8 mouse cellular contexts compared by ENCODE assay signal in the genomic region with DNA sequence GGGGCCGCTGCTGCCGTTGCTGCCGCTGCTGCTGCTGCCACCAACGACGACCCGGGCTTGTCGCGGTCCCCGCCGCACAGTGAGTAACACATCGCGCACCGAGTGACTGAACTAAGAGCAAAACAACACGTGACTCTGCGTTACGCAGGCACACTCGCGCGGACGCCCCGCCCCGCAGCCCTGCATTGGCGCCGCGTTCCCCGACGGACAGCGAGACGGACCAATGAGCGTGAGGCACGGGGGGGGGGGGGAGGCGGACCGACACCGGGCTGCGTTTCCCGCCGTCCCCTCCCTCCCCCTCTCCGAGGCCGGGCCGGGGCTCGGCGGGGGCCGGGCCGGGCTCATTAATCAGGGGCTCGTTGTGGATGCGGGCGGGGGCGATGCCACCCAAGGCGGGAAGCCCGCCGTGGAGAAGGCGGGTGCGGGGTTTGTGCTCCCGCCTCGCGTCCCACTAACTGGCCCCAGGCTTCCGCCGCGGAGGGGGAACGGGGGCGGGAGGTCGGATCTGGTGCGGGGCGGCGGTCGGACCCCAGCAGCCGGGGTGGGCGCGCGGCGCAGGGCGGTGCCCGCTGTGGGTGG. TPM values are rescaled to one million over a fixed set of nuclear protein-coding genes. Genes with fewer than 3 reads are reported as not detected.
DNase-seq lines count a peak whose midpoint lies in the region; ATAC-seq and TF ChIP-seq lines count a peak whose summit lies in the region.

No protein-coding gene starts in this region.

- no peak overlapping the region for H3K27ac ChIP-seq in ES-Bruce4 (ENCODE audit: insufficient read depth, low read length)
- H3K27ac ChIP-seq in forebrain, embryonic 12.5 days, result peak overlapping the region; percentile 98
- H3K27ac ChIP-seq in heart, postnatal 0 days (ENCODE audit: low read depth), result peak overlapping the region; percentile 100
- peak overlapping the region; percentile 86 for H3K27ac ChIP-seq in liver, embryonic 14.5 days
- peak overlapping the region; percentile 97 for H3K27ac ChIP-seq in neural tube, embryonic 11.5 days (ENCODE audit: low read depth, low read length)
- H3K27ac ChIP-seq in stomach, embryonic 16.5 days (ENCODE audit: low read length), result peak overlapping the region; percentile 99

- DNase-seq in c-Kit-positive CD71-positive TER-119-positive erythroid progenitor cells, embryonic 14.5 days (ENCODE audit: low spot score), result peak; percentile 95
- DNase-seq in heart, postnatal 0 days (ENCODE audit: low spot score), result peak; percentile 95
- peak; percentile 98 for DNase-seq in kidney, postnatal 36 days
- peak; percentile 92 to 94 (median 93) for DNase-seq in liver, embryonic 14.5 days (ENCODE audit: low read depth in 3 of 3, low spot score in 3 of 3)
- peak; percentile 97 for DNase-seq in neural tube, embryonic 11.5 days (ENCODE audit: low spot score)

- peak; percentile 75 for TF ChIP-seq POLR2A in ES-Bruce4 (IDR thresholded peaks at IDR 0.05; ENCODE audit: insufficient read depth, low read length)

- peak; percentile 8; the same call in 1 of the 2 replicates for TF ChIP-seq EP300 in ES-Bruce4 (IDR thresholded peaks at IDR 0.05; ENCODE audit: insufficient read depth, low read depth, low read length)
- TF ChIP-seq EP300 in heart, postnatal 0 days (IDR thresholded peaks at IDR 0.05; ENCODE audit: low read depth), result peak; percentile 59; the same call in 1 of the 2 replicates
- TF ChIP-seq EP300 in liver, embryonic 14.5 days (IDR thresholded peaks at IDR 0.05; ENCODE audit: low read depth), result no peak

- peak; percentile 93 for ATAC-seq in forebrain, embryonic 12.5 days (ENCODE audit: low FRiP score)
- ATAC-seq in heart, postnatal 0 days (ENCODE audit: insufficient read depth, low read depth), result peak; percentile 84
- ATAC-seq in liver, embryonic 14.5 days (ENCODE audit: insufficient read depth), result peak; percentile 83
- ATAC-seq in neural tube, embryonic 11.5 days (ENCODE audit: insufficient read depth, low FRiP score, low TSS enrichment), result peak; percentile 86
- peak; percentile 91 for ATAC-seq in stomach, embryonic 16.5 days (ENCODE audit: insufficient read depth, low FRiP score)

- no peak for TF ChIP-seq CTCF in ES-Bruce4 (IDR thresholded peaks at IDR 0.05; ENCODE audit: low read depth, low read length)
- no peak for TF ChIP-seq CTCF in heart, postnatal 0 days (IDR thresholded peaks at IDR 0.05; ENCODE audit: low read depth)
- 0 out of 2 replicates have a peak, but pooled peaks have one; percentile 8 for TF ChIP-seq CTCF in liver, embryonic 14.5 days (IDR thresholded peaks at IDR 0.05; ENCODE audit: low read depth)

- H3K36me3 ChIP-seq in ES-Bruce4 (ENCODE audit: control insufficient read depth, insufficient read depth, low read length, poor library complexity, severe bottlenecking), result no peaks in the 10 kb centered on the region
- 0 out of 2 replicates have a peak, but pooled peaks cover 12% of the 10 kb centered on the region for H3K36me3 ChIP-seq in forebrain, embryonic 12.5 days (replicated peaks)
- peaks cover 13% of the 10 kb centered on the region for H3K36me3 ChIP-seq in heart, postnatal 0 days (replicated peaks; ENCODE audit: control insufficient read depth, insufficient read depth, low read length)
- no peaks in the 10 kb centered on the region; the same call in none of the 2 replicates for H3K36me3 ChIP-seq in liver, embryonic 14.5 days (replicated peaks; ENCODE audit: control insufficient read depth, insufficient read depth, low read depth)
- no peaks in the 10 kb centered on the region; the same call in 1 of the 2 replicates for H3K36me3 ChIP-seq in neural tube, embryonic 11.5 days (ENCODE audit: control insufficient read depth, insufficient read depth, low read length)
- 0 out of 2 replicates have a peak, but pooled peaks cover 4% of the 10 kb centered on the region for H3K36me3 ChIP-seq in stomach, embryonic 16.5 days (ENCODE audit: control insufficient read depth, insufficient read depth, low read length)

- H3K4me1 ChIP-seq in ES-Bruce4 (ENCODE audit: control insufficient read depth, insufficient read depth, low read length), result no peaks in the 10 kb centered on the region
- H3K4me1 ChIP-seq in forebrain, embryonic 12.5 days, result peaks cover 60% of the 10 kb centered on the region
- H3K4me1 ChIP-seq in heart, postnatal 0 days (ENCODE audit: control insufficient read depth, insufficient read depth), result peaks cover 36% of the 10 kb centered on the region; the same call in 1 of the 2 replicates
- peaks cover 15 to 25% of the 10 kb centered on the region in 2 experiments for H3K4me1 ChIP-seq in liver, embryonic 14.5 days (replicated peaks; ENCODE audit: control insufficient read depth in 2 of 2, insufficient read depth in 2 of 2, low read length in 1 of 2)
- peaks cover 30% of the 10 kb centered on the region for H3K4me1 ChIP-seq in neural tube, embryonic 11.5 days (ENCODE audit: control insufficient read depth, insufficient read depth, low read length)
- peaks cover 43% of the 10 kb centered on the region for H3K4me1 ChIP-seq in stomach, embryonic 16.5 days (ENCODE audit: control insufficient read depth, insufficient read depth, low read length)

- no peaks in the 10 kb centered on the region for H3K9me3 ChIP-seq in ES-Bruce4 (replicated peaks; ENCODE audit: control insufficient read depth, insufficient read depth, low read length, poor library complexity, severe bottlenecking)
- H3K9me3 ChIP-seq in forebrain, embryonic 12.5 days, result no peaks in the 10 kb centered on the region
- no peaks in the 10 kb centered on the region for H3K9me3 ChIP-seq in heart, postnatal 0 days (replicated peaks; ENCODE audit: control insufficient read depth, low read length)
- H3K9me3 ChIP-seq in liver, embryonic 14.5 days (ENCODE audit: control insufficient read depth, low read length), result no peaks in the 10 kb centered on the region
- H3K9me3 ChIP-seq in neural tube, embryonic 11.5 days (ENCODE audit: control insufficient read depth, low read length), result no peaks in the 10 kb centered on the region
- H3K9me3 ChIP-seq in stomach, embryonic 16.5 days (replicated peaks; ENCODE audit: control insufficient read depth, low read length), result no peaks in the 10 kb centered on the region

- under 1% methylated on average over 45 of the region's 73 CpGs for WGBS in forebrain, embryonic 12.5 days
- WGBS in heart, postnatal 0 days, result under 1% methylated on average over 44 of the region's 73 CpGs
- under 1% methylated on average over 66 of the region's 73 CpGs for WGBS in liver, embryonic 14.5 days (ENCODE audit: insufficient replicate concordance)
- WGBS in neural tube, embryonic 11.5 days, result 0% methylated on average over 36 of the region's 73 CpGs
- WGBS in stomach, embryonic 16.5 days, result under 1% methylated on average over 51 of the region's 73 CpGs

- H3K9ac ChIP-seq in ES-Bruce4 (ENCODE audit: low read depth, poor library complexity, severe bottlenecking), result peak overlapping the region; percentile 90
- peak overlapping the region; percentile 92 for H3K9ac ChIP-seq in forebrain, embryonic 12.5 days
- H3K9ac ChIP-seq in heart, postnatal 0 days (replicated peaks; ENCODE audit: low read depth, low read length), result peak overlapping the region; percentile 96
- H3K9ac ChIP-seq in liver, embryonic 14.5 days (replicated peaks), result peak overlapping the region; percentile 93
- peak overlapping the region; percentile 88 for H3K9ac ChIP-seq in neural tube, embryonic 11.5 days (ENCODE audit: low read length)
- H3K9ac ChIP-seq in stomach, embryonic 16.5 days (ENCODE audit: low read length), result peak overlapping the region; percentile 97

- H3K4me2 ChIP-seq in forebrain, embryonic 12.5 days, result peak overlapping the region; percentile 93
- H3K4me2 ChIP-seq in heart, postnatal 0 days (ENCODE audit: low read depth, low read length), result peak overlapping the region; percentile 85
- H3K4me2 ChIP-seq in liver, embryonic 14.5 days (ENCODE audit: low read depth), result peak overlapping the region; percentile 96
- peak overlapping the region; percentile 79 for H3K4me2 ChIP-seq in neural tube, embryonic 11.5 days (ENCODE audit: low read depth)
- peak overlapping the region; percentile 83 for H3K4me2 ChIP-seq in stomach, embryonic 16.5 days (ENCODE audit: low read depth, low read length)

- peak overlapping the region; percentile 72 for H3K4me3 ChIP-seq in ES-Bruce4 (ENCODE audit: low read depth, low read length)
- H3K4me3 ChIP-seq in forebrain, embryonic 12.5 days (replicated peaks), result peak overlapping the region; percentile 83
- peak overlapping the region; percentile 88 for H3K4me3 ChIP-seq in heart, postnatal 0 days (ENCODE audit: low read depth, low read length)
- H3K4me3 ChIP-seq in liver, embryonic 14.5 days (ENCODE audit: insufficient read depth in 1 of 2, low read depth in 2 of 2, low read length in 2 of 2), result peak overlapping the region; percentile 86 to 88
- H3K4me3 ChIP-seq in neural tube, embryonic 11.5 days (ENCODE audit: low read depth, low read length), result peak overlapping the region; percentile 87
- peak overlapping the region; percentile 81 for H3K4me3 ChIP-seq in stomach, embryonic 16.5 days (replicated peaks; ENCODE audit: low read length)

- no peaks in the 10 kb centered on the region for H3K27me3 ChIP-seq in ES-Bruce4 (ENCODE audit: control insufficient read depth, insufficient read depth, low read length, poor library complexity, severe bottlenecking)
- peaks cover 25% of the 10 kb centered on the region; the same call in 1 of the 2 replicates for H3K27me3 ChIP-seq in forebrain, embryonic 12.5 days
- peaks cover 5% of the 10 kb centered on the region; the same call in 1 of the 2 replicates for H3K27me3 ChIP-seq in heart, postnatal 0 days (ENCODE audit: control insufficient read depth, insufficient read depth, low read length)
- H3K27me3 ChIP-seq in liver, embryonic 14.5 days (ENCODE audit: control insufficient read depth, insufficient read depth, low read length), result peaks cover 2% of the 10 kb centered on the region; the same call in 1 of the 2 replicates
- no peaks in the 10 kb centered on the region for H3K27me3 ChIP-seq in neural tube, embryonic 11.5 days (ENCODE audit: control insufficient read depth, insufficient read depth, low read length)
- H3K27me3 ChIP-seq in stomach, embryonic 16.5 days (ENCODE audit: control insufficient read depth, insufficient read depth, low read length), result no peaks in the 10 kb centered on the region

RNA-seq across cellular contexts. Expression of gene Irs2, which starts 0.7 kb away (rescaled TPM):
- 72.3 and 77.4 TPM in 2 replicates for polyA plus RNA-seq in ES-Bruce4 (2011; ENCODE audit: insufficient read depth, insufficient read length, low read depth, missing spikeins)
- polyA plus RNA-seq in forebrain, embryonic 12.5 days (2016; fragmentation: Nextera tagmentation; extraction: Ambion mirVana), result 5.0 and 6.5 TPM in 2 replicates
- total RNA-seq in heart, postnatal 0 days (2014; rRNA removed; ENCODE audit: low replicate concordance), result 39.3 and 53.4 TPM in 2 replicates
- polyA plus RNA-seq in heart, postnatal 0 days (2015; fragmentation: Nextera tagmentation; extraction: Ambion mirVana), result 1.6 and 2.0 TPM in 2 replicates
- polyA plus RNA-seq in liver, embryonic 14.5 days (2012; rRNA removed), result 4.7 and 5.4 TPM in 2 replicates
- 2.9 and 3.4 TPM in 2 replicates for polyA plus RNA-seq in liver, embryonic 14.5 days (2014; fragmentation: Nextera tagmentation; extraction: Ambion mirVana)
- polyA plus RNA-seq in neural tube, embryonic 11.5 days (2014; fragmentation: Nextera tagmentation; extraction: Ambion mirVana), result 6.3 and 6.9 TPM in 2 replicates
- 3.3 and 3.4 TPM in 2 replicates for polyA plus RNA-seq in stomach, embryonic 16.5 days (2015; fragmentation: Nextera tagmentation; extraction: Ambion mirVana)
